Mouse (Mus musculus) heart, embryonic 14.5 days (tissue): ENCODE results near the gene Col26a1. TPM values are rescaled to one million over a fixed set of nuclear protein-coding genes. Genes with fewer than 3 reads are reported as not detected.

Experiments used
- ATAC-seq: fragments of 200-750 bp; cut with Nextera tagmentation; 2 replicates; pipeline ENCODE4 v1.8.0; 2017; ENCODE audit warnings: low read depth, moderate TSS enrichment; ENCODE audit not compliant: insufficient number of reproducible peaks, insufficient read depth, low FRiP score
- H3K27ac ChIP-seq, 2 experiments: fragments of 200-500 bp in 1 of 2; fragments of 300-500 bp in 1 of 2; sonication (generic) in 1 of 2; replicated peaks in 1 of 2; 2 replicates each; pipeline ENCODE4 v1.5.1; 2012 to 2014; ENCODE audit warnings: low read depth in 2 of 2, low read length in 2 of 2, control low read depth in 1 of 2, mild to moderate bottlenecking in 1 of 2, mixed read lengths in 1 of 2; ENCODE audit not compliant: control insufficient read depth in 1 of 2, insufficient read depth in 1 of 2
- H3K27me3 ChIP-seq: fragments of 300-500 bp; sonication (generic); 2 replicates; pipeline ENCODE4 v1.6.1; 2014; ENCODE audit warnings: mild to moderate bottlenecking, low read length, control low read depth; ENCODE audit not compliant: control insufficient read depth, insufficient read depth
- H3K36me3 ChIP-seq: fragments of 300-500 bp; sonication (generic); 2 replicates; pipeline ENCODE4 v1.6.1; 2014; ENCODE audit warnings: mild to moderate bottlenecking, control low read depth, low read length, mixed read lengths; ENCODE audit not compliant: control insufficient read depth, insufficient read depth
- H3K4me1 ChIP-seq, 2 experiments: fragments of 200-500 bp in 1 of 2; fragments of 300-500 bp in 1 of 2; sonication (generic) in 1 of 2; 2 replicates each; pipeline ENCODE4 v1.6.1; 2012 to 2014; ENCODE audit warnings: low read length in 2 of 2, control low read depth in 1 of 2, mixed read lengths in 1 of 2; ENCODE audit not compliant: control insufficient read depth in 2 of 2, insufficient read depth in 2 of 2
- H3K4me2 ChIP-seq: fragments of 300-500 bp; sonication (generic); 2 replicates; pipeline ENCODE4 v1.6.1; 2014; ENCODE audit warnings: mild to moderate bottlenecking, low read length
- H3K4me3 ChIP-seq, 2 experiments: fragments of 200-500 bp in 1 of 2; fragments of 300-500 bp in 1 of 2; sonication (generic) in 1 of 2; 2 replicates each; pipeline ENCODE4 v1.5.1; 2012 to 2014; ENCODE audit warnings: low read length in 2 of 2, mild to moderate bottlenecking in 2 of 2, control low read depth in 1 of 2, low read depth in 1 of 2, moderate library complexity in 1 of 2; ENCODE audit not compliant: control insufficient read depth in 1 of 2, insufficient read depth in 1 of 2
- H3K9ac ChIP-seq: fragments of 300-500 bp; sonication (generic); 2 replicates; pipeline ENCODE4 v1.6.1; 2014; ENCODE audit warnings: mild to moderate bottlenecking, low read length
- H3K9me3 ChIP-seq: fragments of 300-500 bp; sonication (generic); 2 replicates; pipeline ENCODE4 v1.6.1; 2016; ENCODE audit warnings: low read length, control low read depth; ENCODE audit not compliant: control insufficient read depth
- WGBS: fragments of 180-500 bp; shearing (Covaris S2); extraction: QIAGEN DNeasy Blood & Tissue Kit; methylation state at CpG from one replicate; pipeline ENCODE4 v1.1.7; 2014; 5-methylcytosine and 5-hydroxymethylcytosine counted together
- polyA plus RNA-seq: library from polyadenylated mRNA; unstranded; fragments of >200 nt; fragmentation: Nextera tagmentation; extraction: Ambion mirVana; gene quantifications from 2 replicates; pipeline ENCODE4 v1.2.1, GENCODE M21; 2014

Gene Col26a1
- polyA plus RNA-seq, 1 experiment from 2014 or later, result 14.2 TPM

DNA sequence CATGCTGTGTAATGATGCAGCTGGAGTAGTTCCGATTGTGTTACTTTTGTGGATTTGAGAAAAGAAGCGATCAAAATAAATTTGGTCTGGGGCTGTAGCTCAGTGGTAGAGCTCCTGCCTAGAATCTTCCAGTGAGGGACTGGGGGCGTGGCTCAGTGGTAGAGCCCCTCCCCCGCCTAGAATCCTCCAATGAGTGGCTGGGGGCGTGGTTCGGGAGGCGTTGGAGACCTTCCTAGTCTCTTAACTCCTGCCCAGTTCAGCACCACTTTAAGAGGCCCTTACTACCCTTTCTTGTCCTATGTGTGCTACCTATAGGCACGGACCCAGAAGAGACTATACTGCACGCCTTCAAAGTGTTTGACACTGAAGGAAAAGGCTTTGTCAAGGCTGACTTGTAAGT lies 185.4 kb downstream of the Col26a1 start:
- H3K27me3 ChIP-seq, result no peaks in the 10 kb centered on the region
- H3K4me1 ChIP-seq, result no peaks in the 10 kb centered on the region
- ATAC-seq, result no peak
- H3K36me3 ChIP-seq, result no peaks in the 10 kb centered on the region
- no peaks in the 10 kb centered on the region for H3K9me3 ChIP-seq
- H3K27ac ChIP-seq, result no peak overlapping the region
- 76% methylated on average over 9 of the region's 9 CpGs for WGBS
- no peak overlapping the region for H3K4me3 ChIP-seq
- no peak overlapping the region for H3K4me2 ChIP-seq
- no peak overlapping the region for H3K9ac ChIP-seq

DNA sequence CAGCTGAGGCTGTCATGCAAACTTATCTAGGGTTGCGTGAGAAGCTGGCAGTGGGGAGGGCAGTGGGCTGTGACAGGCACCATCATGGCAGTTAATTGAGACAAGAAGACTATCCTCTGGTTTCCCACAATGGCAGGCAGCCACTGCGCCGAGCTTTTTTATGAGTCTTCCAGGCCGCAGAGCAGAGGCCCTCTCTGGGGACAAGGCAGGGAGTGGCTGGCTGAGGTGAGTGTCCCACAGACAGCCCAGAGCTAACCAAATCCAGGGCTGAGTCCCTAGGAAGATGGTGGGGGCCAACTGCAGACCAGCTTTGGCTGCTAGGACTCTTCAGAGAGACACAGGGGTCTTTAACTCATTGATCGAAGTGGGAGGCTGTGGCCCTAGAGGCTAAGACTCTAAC lies 186.5 kb downstream of the Col26a1 start:
- H3K9ac ChIP-seq, result no peak overlapping the region
- no peak for ATAC-seq

DNA sequence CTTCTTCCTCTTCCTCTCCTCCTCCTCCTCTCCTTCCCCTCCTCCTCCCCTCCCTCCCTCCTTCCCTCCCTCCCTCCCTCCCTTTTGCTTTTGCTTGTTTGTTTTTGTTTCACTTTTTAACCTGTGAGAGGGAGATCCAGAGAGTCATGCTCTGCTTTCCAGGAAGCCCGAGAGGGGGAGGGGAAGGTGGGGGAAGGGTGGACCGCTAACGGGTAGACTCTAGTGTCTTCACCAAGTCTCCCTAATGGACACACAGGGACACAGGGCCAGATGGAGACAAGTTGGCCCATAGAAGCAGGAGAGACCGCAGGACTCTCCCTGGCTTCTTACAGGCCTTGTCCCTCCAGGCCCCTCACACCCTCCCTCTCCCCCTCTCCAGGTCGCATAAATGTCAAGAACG lies 188.0 kb downstream of the Col26a1 start:
- no peaks in the 10 kb centered on the region for H3K4me1 ChIP-seq
- H3K9me3 ChIP-seq, result no peaks in the 10 kb centered on the region
- no peak overlapping the region for H3K4me2 ChIP-seq
- no peak for ATAC-seq
- no peak overlapping the region for H3K27ac ChIP-seq
- no peak overlapping the region for H3K4me3 ChIP-seq
- 60% methylated on average over 6 of the region's 6 CpGs for WGBS
- no peak overlapping the region for H3K9ac ChIP-seq
- H3K36me3 ChIP-seq, result no peaks in the 10 kb centered on the region
- H3K27me3 ChIP-seq, result no peaks in the 10 kb centered on the region

More for the DNA sequence above, 186.5 kb downstream of the Col26a1 start:
- Histone ChIP-seq H3K9me3 (no peaks in the 10 kb centered on the region), H3K4me3 (no peak overlapping the region), H3K4me2 (no peak overlapping the region), H3K4me1 (no peaks in the 10 kb centered on the region), H3K36me3 (no peaks in the 10 kb centered on the region), H3K27me3 (no peaks in the 10 kb centered on the region), H3K27ac (no peak overlapping the region)
- WGBS, result 77% methylated on average over 5 of the region's 5 CpGs

DNA sequence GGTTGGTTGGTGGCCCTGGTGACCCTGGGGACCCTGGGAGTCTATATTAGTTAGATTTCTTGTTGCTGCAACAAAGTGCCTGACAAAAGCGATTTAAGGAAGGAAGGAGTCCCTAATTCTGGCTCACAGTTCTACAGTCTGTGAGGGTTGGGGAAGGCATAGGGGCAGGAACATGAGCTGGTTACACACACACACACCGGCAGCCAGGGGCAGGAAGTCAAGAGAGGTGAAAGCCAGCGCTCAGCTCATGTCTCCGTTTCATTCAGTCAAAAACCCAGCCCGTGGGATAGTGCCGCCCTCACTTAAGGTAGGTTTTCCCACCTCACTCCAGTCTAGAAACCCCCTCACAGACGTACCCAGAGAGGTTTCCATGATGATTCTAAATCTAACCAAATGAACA lies 189.6 kb downstream of the Col26a1 start:
- H3K4me1 ChIP-seq, result no peaks in the 10 kb centered on the region
- no peak overlapping the region for H3K27ac ChIP-seq
- no peak for ATAC-seq
- no peak overlapping the region for H3K4me3 ChIP-seq
- no peak overlapping the region for H3K4me2 ChIP-seq
- no peaks in the 10 kb centered on the region for H3K9me3 ChIP-seq
- no peak overlapping the region for H3K9ac ChIP-seq
- WGBS, result 74% methylated on average over 7 of the region's 7 CpGs
- H3K27me3 ChIP-seq, result no peaks in the 10 kb centered on the region
- no peaks in the 10 kb centered on the region for H3K36me3 ChIP-seq

DNA sequence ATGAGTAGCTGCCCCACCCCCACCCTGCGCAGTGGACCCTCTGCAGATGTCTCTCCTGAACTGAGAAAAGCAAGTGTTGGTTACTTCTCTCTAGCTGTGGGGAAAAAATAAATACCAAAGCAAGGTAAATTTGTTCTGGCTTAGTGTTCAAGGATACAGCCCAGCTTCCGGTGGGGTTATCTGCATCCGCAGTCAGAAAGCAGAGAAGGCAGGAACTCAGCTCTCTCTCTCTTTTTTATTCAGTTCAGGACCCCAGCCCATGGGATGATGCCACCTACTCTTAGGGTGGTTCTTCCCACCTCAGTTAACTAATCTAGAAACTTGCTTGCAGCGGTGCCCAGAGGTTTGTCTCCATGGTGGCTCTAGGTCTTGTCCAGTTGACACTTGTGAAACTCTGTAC lies 190.2 kb downstream of the Col26a1 start, which contains the start of gene Myl10:
Gene Myl10, plus strand, starts transcription at position 363 of the 400 bp plus-strand sequence.
- no peaks in the 10 kb centered on the region for H3K9me3 ChIP-seq
- no peak within 1 kb of the TSS for H3K4me3 ChIP-seq
- no peak within 1 kb of the TSS for H3K4me2 ChIP-seq
- no peaks in the 10 kb centered on the region for H3K4me1 ChIP-seq
- 84% methylated on average over 4 of the region's 4 CpGs for WGBS
- H3K27ac ChIP-seq, result no peak within 1 kb of the TSS
- no peaks in the 10 kb centered on the region for H3K27me3 ChIP-seq
- ATAC-seq, result no peak
- H3K9ac ChIP-seq, result no peak within 1 kb of the TSS
- H3K36me3 ChIP-seq, result no peaks in the 10 kb centered on the region

Other genes with a start within 250 kb of the Col26a1 start
- not detected in 2 replicates for gene Myl10, start 190.1 kb downstream of the Col26a1 start, polyA plus RNA-seq
- 37.5 and 45.9 TPM in 2 replicates for gene Ift22, start 24.9 kb upstream of the Col26a1 start, polyA plus RNA-seq
- gene Fis1, start 70.1 kb upstream of the Col26a1 start, polyA plus RNA-seq, result 284 and 314 TPM in 2 replicates
- 5.3 TPM in 2 replicates for gene Cldn15, start 83.4 kb upstream of the Col26a1 start, polyA plus RNA-seq
- gene Plod3, start 103.8 kb upstream of the Col26a1 start, polyA plus RNA-seq, result 36.7 and 38.3 TPM in 2 replicates
- 77.0 and 83.5 TPM in 2 replicates for gene Znhit1, start 104.8 kb upstream of the Col26a1 start, polyA plus RNA-seq
- gene Vgf, start 143.2 kb upstream of the Col26a1 start, polyA plus RNA-seq, result 0.09 TPM in 1 of 2 replicates, not detected in the other
- gene Ap1s1, start 162.9 kb upstream of the Col26a1 start, polyA plus RNA-seq, result 117 and 120 TPM in 2 replicates
- gene Serpine1, start 189.1 kb upstream of the Col26a1 start, polyA plus RNA-seq, result 0.93 and 1.0 TPM in 2 replicates
- gene Trim56, start 233.0 kb upstream of the Col26a1 start, polyA plus RNA-seq, result 8.1 and 8.4 TPM in 2 replicates